Mouse (Mus musculus): ENCODE data around the gene Dkkl1. TPM values are rescaled to one million over a fixed set of nuclear protein-coding genes. Genes with fewer than 3 reads are reported as not detected.

Dkkl1 gene
- polyA plus RNA-seq, 1 experiment, result 0.51 TPM

DNA sequence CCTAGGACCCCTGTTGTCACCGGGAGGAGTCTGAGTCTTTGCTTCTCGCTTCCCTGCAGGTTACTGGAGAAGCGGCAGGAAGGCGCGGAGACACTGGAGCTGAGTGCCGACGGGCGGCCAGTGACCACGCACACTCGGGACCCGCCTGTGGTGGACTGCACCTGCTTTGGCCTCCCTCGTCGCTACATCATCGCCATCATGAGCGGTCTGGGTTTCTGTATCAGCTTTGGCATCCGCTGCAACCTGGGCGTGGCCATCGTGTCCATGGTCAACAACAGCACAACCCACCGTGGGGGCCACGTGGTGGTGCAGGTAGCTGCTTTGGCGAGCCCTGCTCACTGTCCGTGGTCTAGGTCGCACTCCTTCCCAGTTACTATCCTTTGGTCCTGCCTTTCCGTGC, 43.3 kb downstream of the Dkkl1 start:
- Histone ChIP-seq H3K4me1 (ENCODE audit: control insufficient read depth, insufficient read depth, low read length) (peaks cover 21% of the 10 kb centered on the region), H3K27ac (ENCODE audit: insufficient read depth, low read length) (peak overlapping the region; percentile 93), H3K4me3 (replicated peaks; ENCODE audit: insufficient read depth, low read depth, low read length) (peak overlapping the region; percentile 79), H3K27me3 (ENCODE audit: control insufficient read depth, insufficient read depth, low read length) (no peaks in the 10 kb centered on the region)
- peak; percentile 69 to 73 for DNase-seq
- TF ChIP-seq POLR2A (IDR thresholded peaks at IDR 0.05; ENCODE audit: borderline replicate concordance, insufficient read depth, low read length) (no peak), CTCF (IDR thresholded peaks at IDR 0.05; ENCODE audit: borderline replicate concordance, insufficient read depth, low read depth, low read length) (no peak)
- 1% methylated on average over 24 of the region's 24 CpGs for WGBS

GRCm38 (mm10) chr7:45167761-45168445, 44.0 kb downstream of the Dkkl1 start:
- Histone ChIP-seq H3K4me1 (ENCODE audit: control insufficient read depth, insufficient read depth, low read length) (peaks cover 21% of the 10 kb centered on the region), H3K27me3 (ENCODE audit: control insufficient read depth, insufficient read depth, low read length) (no peaks in the 10 kb centered on the region), H3K4me3 (replicated peaks; ENCODE audit: insufficient read depth, low read depth, low read length) (peak overlapping the region; percentile 79), H3K27ac (ENCODE audit: insufficient read depth, low read length) (peak overlapping the region; percentile 93)
- peak; percentile 88 to 90 for DNase-seq
- WGBS, result 2% methylated on average over 19 of the region's 19 CpGs
- TF ChIP-seq POLR2A (IDR thresholded peaks at IDR 0.05; ENCODE audit: borderline replicate concordance, insufficient read depth, low read length), result peak; percentile 19; the same call in 1 of the 2 replicates
- no peak for TF ChIP-seq CTCF (IDR thresholded peaks at IDR 0.05; ENCODE audit: borderline replicate concordance, insufficient read depth, low read depth, low read length)

GRCm38 (mm10) chr7:45166950-45167401, 45.0 kb downstream of the Dkkl1 start:
- 8% methylated on average over 10 of the region's 10 CpGs for WGBS
- Histone ChIP-seq H3K27ac (ENCODE audit: insufficient read depth, low read length) (peak overlapping the region; percentile 93), H3K4me1 (ENCODE audit: control insufficient read depth, insufficient read depth, low read length) (peaks cover 26% of the 10 kb centered on the region), H3K4me3 (replicated peaks; ENCODE audit: insufficient read depth, low read depth, low read length) (peak overlapping the region; percentile 79), H3K27me3 (ENCODE audit: control insufficient read depth, insufficient read depth, low read length) (no peaks in the 10 kb centered on the region)
- TF ChIP-seq CTCF (IDR thresholded peaks at IDR 0.05; ENCODE audit: borderline replicate concordance, insufficient read depth, low read depth, low read length), result no peak
- peak; percentile 30; the same call in 1 of the 2 replicates for TF ChIP-seq POLR2A (IDR thresholded peaks at IDR 0.05; ENCODE audit: borderline replicate concordance, insufficient read depth, low read length)
- DNase-seq, result peak; percentile 76 to 80

- 12% methylated on average over 11 of the region's 11 CpGs for WGBS
- Histone ChIP-seq H3K27ac (ENCODE audit: insufficient read depth, low read length) (peak overlapping the region; percentile 91), H3K4me3 (replicated peaks; ENCODE audit: insufficient read depth, low read depth, low read length) (peak overlapping the region; percentile 79), H3K4me1 (ENCODE audit: control insufficient read depth, insufficient read depth, low read length) (peaks cover 22% of the 10 kb centered on the region), H3K27me3 (ENCODE audit: control insufficient read depth, insufficient read depth, low read length) (no peaks in the 10 kb centered on the region)
- DNase-seq, result peak in 1 of 2 experiments; percentile 61
- no peak for TF ChIP-seq POLR2A (IDR thresholded peaks at IDR 0.05; ENCODE audit: borderline replicate concordance, insufficient read depth, low read length)
- no peak for TF ChIP-seq CTCF (IDR thresholded peaks at IDR 0.05; ENCODE audit: borderline replicate concordance, insufficient read depth, low read depth, low read length)
These were observed 46.2 kb downstream of the Dkkl1 start for GRCm38 (mm10) chr7:45165701-45166100.

DNA sequence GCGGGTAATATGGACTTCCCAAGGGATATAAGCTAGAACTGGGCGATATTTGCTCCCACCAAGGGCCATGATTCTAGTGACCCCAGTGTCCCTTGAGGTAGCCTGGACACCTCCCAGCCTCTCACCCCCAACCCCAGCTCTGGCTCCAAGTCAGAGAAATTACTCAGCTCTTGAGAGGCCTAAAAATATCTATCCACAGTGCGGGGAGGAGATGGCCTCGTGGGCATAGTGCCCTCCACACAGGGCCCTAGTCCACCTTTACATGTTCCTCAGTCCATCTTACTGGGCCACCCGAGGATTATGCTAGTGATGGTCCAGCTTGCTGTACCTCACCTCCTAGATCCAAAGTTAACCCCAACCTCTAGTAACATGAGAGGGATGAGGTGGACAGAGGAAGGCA, 47.1 kb downstream of the Dkkl1 start:
- whole genome bisulfite sequencing, result 16% methylated on average over 5 of the region's 5 CpGs
- peak overlapping the region; percentile 91 for H3K27ac ChIP-seq (ENCODE audit: insufficient read depth, low read length)
- no peaks in the 10 kb centered on the region for H3K27me3 ChIP-seq (ENCODE audit: control insufficient read depth, insufficient read depth, low read length)
- peaks cover 15% of the 10 kb centered on the region; the same call in 1 of the 2 replicates for H3K4me1 ChIP-seq (ENCODE audit: control insufficient read depth, insufficient read depth, low read length)
- TF ChIP-seq POLR2A (IDR thresholded peaks at IDR 0.05; ENCODE audit: borderline replicate concordance, insufficient read depth, low read length) (peak; percentile 43; the same call in 1 of the 2 replicates), CTCF (IDR thresholded peaks at IDR 0.05; ENCODE audit: borderline replicate concordance, insufficient read depth, low read depth, low read length) (no peak)
- H3K4me3 ChIP-seq (replicated peaks; ENCODE audit: insufficient read depth, low read depth, low read length), result peak overlapping the region; percentile 79
- DNase-seq, result peak; percentile 78 to 84

DNA sequence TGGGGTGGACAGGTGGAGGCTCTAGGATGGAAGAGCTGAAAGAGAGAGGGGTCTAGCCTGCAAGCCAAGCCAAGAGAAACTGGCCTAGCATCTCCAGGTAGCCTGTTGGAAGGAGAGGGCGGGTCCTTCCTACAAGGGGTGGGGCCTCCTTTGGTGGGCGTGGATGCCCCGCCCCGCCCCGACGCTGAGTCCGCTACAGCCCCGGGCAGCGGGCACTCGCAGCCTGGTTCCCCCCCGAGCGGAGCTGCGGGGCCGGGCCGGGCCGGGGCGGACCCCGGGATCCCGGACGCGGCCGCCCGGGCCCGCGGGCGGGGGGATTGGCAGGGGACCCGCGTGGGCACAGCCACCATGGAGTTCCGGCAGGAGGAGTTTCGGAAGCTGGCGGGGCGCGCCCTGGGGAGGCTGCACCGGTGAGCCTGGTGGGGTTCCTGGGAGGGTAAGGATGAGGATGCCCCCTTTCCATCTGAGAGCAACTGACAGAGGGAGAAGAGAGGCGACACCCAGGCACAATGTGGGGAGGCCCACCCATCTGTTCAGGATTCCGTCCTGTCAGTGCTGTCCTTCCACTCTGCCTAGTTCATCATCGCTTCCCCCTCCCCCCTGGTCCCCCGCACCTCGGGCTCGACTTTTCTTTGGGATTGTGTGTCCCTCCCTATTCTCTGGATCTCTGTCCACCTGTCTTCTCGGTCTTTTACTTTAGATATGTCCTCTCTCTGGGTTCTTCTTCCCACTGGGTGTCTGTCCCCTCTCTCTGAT, 48.0 kb downstream of the Dkkl1 start, which contains the start of gene Slc17a7:
Gene Slc17a7, plus strand, starts transcription at position 215 of the 756 bp plus-strand sequence.
- no peaks in the 10 kb centered on the region for H3K27me3 ChIP-seq (ENCODE audit: control insufficient read depth, insufficient read depth, low read length)
- H3K4me3 ChIP-seq (replicated peaks; ENCODE audit: insufficient read depth, low read depth, low read length), result peak within 1 kb of the TSS; percentile 79
- H3K27ac ChIP-seq (ENCODE audit: insufficient read depth, low read length), result peak within 1 kb of the TSS; percentile 91
- peaks cover 10% of the 10 kb centered on the region; the same call in 1 of the 2 replicates for H3K4me1 ChIP-seq (ENCODE audit: control insufficient read depth, insufficient read depth, low read length)
- peak; percentile 86 to 89 for DNase-seq
- TF ChIP-seq CTCF (IDR thresholded peaks at IDR 0.05; ENCODE audit: borderline replicate concordance, insufficient read depth, low read depth, low read length) (no peak), POLR2A (IDR thresholded peaks at IDR 0.05; ENCODE audit: borderline replicate concordance, insufficient read depth, low read length) (peak; percentile 65)
- WGBS, result 3% methylated on average over 40 of the region's 41 CpGs

GRCm38 (mm10) chr7:45162996-45163615, 48.8 kb downstream of the Dkkl1 start:
- no peaks in the 10 kb centered on the region for H3K27me3 ChIP-seq (ENCODE audit: control insufficient read depth, insufficient read depth, low read length)
- WGBS, result 35% methylated on average over 9 of the region's 9 CpGs
- H3K4me3 ChIP-seq (replicated peaks; ENCODE audit: insufficient read depth, low read depth, low read length), result peak overlapping the region; percentile 79

More at GRCm38 (mm10) chr7:45162996-45163615, 48.8 kb downstream of the Dkkl1 start:
- peak overlapping the region; percentile 87 for H3K27ac ChIP-seq (ENCODE audit: insufficient read depth, low read length)
- peaks cover 5% of the 10 kb centered on the region; the same call in 1 of the 2 replicates for H3K4me1 ChIP-seq (ENCODE audit: control insufficient read depth, insufficient read depth, low read length)
- no peak for DNase-seq
- TF ChIP-seq POLR2A (IDR thresholded peaks at IDR 0.05; ENCODE audit: borderline replicate concordance, insufficient read depth, low read length) (no peak), CTCF (IDR thresholded peaks at IDR 0.05; ENCODE audit: borderline replicate concordance, insufficient read depth, low read depth, low read length) (no peak)
